Mouse (Mus musculus) cerebellum, adult 11 months (tissue): Measurements from ENCODE around the gene D630003M21Rik.

Experiments used
- DNase-seq: peaks from one replicate; pipeline ENCODE4 v3.0.0; 2022

The D630003M21Rik gene

GRCm38 (mm10) chr2:158161761-158162160 is 67.3 kb downstream of the D630003M21Rik start:
- DNase-seq: no peak

GRCm38 (mm10) chr2:158159376-158160235 is 69.4 kb downstream of the D630003M21Rik start:
- DNase-seq: no peak

GRCm38 (mm10) chr2:158157654-158158053 is 71.4 kb downstream of the D630003M21Rik start:
- no peak for DNase-seq

- DNase-seq: no peak
Measured at GRCm38 (mm10) chr2:158156487-158156886, 72.5 kb downstream of the D630003M21Rik start.

DNA sequence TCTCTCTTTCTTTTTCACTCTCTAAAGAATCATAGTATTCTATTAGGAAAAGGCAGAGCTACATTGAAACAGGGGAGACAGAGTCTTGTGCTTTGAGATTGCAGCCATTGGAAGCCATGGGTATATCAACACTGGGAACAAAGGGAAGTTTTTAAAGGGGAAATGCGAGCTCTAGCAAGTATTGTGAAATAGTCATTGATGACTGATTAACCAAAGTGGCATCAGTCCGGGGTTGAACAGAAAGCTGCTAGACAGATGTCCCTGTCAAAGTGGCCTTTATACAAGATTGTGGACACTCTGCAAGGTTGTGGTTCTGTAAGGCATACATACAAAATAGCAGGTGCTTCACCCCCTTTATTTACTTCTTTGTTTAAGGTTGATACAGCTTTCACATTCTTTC is 73.4 kb downstream of the D630003M21Rik start:
- DNase-seq: no peak

DNA sequence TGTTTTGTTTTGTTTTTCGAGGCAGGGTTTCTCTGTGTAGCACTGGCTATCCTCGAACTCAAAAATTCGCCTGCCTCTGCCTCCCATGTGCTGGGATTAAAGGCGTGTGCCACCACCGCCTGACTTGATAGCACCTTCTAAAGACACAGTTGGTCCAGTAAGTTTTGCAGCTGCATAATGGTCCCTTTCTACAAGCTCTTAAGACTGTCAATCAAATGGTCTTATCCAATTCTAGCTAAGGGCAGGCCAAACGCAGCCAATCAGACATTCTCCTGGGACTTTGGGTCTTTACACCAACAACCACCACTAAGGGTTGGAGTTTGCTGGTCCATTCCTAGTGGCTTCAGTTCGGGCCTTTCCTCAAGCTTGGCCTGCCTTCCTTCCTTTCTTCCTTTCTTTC is 73.9 kb downstream of the D630003M21Rik start:
- no peak for DNase-seq

DNA sequence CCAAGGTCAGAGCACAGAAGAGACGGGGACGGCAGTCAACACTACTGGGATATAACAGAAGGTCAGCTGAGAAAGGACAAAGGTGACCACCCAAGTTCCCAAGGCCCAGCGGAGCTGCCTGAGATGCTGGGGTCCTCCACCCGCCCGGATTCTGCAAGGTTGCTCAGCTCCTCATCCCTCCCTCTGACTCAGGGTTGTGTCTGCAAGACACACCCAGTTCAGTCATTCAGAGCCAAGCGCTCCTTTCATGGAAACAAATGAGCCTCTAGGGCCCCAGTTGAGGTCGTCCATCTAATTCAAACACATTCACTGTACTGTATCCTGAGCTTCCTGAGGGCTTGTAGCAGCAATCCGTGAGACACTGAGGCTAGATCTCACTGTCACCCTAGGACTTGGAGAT is 74.4 kb downstream of the D630003M21Rik start:
- DNase-seq: no peak

DNA sequence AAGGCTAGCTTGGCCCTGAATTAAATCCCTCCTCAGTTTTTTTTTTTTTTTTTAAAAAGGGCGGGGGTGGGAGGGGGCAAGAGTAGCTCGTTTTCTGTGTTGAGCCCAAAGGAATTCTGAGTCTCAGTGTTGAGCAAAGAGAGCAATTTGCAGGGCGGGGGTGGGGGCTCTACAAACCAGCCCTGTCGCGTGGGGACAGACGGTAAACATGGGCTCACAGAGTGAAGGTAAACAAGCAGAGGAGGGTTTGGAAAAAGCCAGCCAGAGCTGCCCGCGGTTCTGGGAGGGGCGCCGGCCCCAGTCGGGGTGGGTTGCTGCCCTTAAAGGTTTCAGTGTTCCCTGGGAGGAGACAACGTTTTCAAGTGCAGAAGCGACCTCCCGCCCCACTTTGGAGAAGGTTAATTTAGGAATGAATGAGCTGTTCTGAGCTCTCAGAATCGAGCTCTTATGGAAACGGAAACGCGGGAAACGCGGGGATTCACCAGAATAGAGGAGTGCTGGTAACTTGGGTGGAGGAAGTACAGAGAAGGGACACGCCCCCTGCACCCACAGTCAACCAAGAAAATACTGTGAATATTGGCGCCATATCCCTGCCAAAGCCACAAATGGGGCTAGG is 75.2 kb downstream of the D630003M21Rik start:
- no peak for DNase-seq

- DNase-seq: no peak
Measured at GRCm38 (mm10) chr2:158152685-158153309, 76.2 kb downstream of the D630003M21Rik start.

- DNase-seq: no peak
Measured at GRCm38 (mm10) chr2:158151077-158151476, 77.9 kb downstream of the D630003M21Rik start.

GRCm38 (mm10) chr2:158146971-158147370 is 82.1 kb downstream of the D630003M21Rik start:
- DNase-seq: no peak

- DNase-seq: peak; percentile 77
Measured at GRCm38 (mm10) chr2:158146223-158146622, 82.8 kb downstream of the D630003M21Rik start, which contains the start of gene Tgm2. Gene Tgm2, minus strand, starts transcription at chr2:158146436.

- DNase-seq: no peak
Measured at GRCm38 (mm10) chr2:158145528-158146065, 83.4 kb downstream of the D630003M21Rik start.

DNA sequence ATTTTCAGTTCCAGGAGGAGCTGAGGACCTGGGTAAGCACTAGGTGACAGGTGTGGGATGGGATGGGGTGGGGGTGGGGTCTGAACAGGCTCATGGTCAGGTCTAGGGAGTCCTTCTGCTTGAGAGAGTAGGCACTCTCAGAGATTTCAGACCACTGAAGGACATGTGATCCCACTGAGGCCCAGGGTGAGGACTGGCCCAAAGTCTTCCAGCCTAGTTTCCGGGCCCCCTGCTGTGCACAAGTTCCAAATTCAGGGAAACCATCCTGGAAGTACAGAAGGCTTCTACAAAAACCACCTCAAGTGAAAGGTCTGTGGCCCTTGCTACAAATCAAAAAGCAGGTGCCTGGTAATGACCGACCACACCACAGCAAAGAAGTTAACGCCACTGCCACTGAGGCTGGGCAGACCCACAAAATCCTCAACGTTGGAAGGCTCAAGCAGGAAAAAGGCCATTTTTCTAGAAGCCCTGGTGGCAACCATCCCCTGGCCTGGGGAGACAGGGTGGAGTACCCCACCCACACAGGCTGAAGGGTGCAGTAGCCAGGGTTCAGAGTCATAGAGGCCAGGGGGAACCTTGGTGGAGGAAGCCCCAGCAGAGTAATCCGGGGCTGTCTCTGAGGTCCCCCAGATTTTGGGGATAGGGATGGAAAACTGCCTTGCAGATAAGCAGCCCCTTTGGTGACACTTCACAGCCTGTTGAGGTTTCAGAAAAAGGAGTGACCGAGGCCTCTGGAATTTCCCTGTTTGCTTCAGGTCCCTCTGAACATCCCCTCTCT is 84.1 kb downstream of the D630003M21Rik start:
- DNase-seq: no peak

DNA sequence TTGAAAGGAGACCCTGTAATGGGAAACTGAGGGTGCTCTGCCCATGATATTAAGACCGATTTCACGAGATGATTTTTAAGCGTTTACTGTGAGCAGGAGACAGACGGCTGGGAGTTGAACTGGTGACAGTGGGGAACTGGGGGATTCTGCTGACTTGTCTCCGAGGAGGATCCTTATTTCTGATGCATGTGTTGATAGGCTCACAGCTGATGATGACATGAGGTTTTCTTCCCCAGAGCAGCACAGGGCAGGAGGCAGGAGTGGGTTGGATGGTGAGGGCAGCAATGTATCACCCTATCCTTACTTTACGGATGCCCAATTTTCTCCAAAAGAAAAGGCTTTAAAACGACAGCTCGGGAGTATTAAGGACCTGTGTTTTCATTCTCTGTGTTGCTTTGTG is 84.8 kb downstream of the D630003M21Rik start:
- DNase-seq: no peak

GRCm38 (mm10) chr2:158143816-158144215 is 85.2 kb downstream of the D630003M21Rik start:
- no peak for DNase-seq

DNA sequence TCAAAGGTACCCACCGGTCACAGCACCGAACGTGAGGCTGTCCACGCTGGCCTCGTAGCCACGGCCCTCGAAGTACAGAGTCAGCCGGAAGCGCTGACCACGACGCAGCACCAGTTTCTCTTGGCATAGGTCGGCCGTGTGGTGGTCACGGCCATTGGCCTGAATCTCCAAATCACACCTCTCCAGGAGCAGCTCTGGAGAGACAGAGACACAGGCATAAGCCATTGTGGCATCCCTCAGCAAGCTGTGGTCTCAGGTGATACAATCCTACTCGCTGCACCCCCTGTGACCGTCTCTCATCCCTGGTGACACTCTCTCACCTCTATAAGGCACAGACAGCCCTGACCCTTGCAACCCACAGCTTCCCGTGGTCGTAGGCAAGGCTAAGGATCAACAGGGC is 86.0 kb downstream of the D630003M21Rik start:
- DNase-seq: no peak

DNA sequence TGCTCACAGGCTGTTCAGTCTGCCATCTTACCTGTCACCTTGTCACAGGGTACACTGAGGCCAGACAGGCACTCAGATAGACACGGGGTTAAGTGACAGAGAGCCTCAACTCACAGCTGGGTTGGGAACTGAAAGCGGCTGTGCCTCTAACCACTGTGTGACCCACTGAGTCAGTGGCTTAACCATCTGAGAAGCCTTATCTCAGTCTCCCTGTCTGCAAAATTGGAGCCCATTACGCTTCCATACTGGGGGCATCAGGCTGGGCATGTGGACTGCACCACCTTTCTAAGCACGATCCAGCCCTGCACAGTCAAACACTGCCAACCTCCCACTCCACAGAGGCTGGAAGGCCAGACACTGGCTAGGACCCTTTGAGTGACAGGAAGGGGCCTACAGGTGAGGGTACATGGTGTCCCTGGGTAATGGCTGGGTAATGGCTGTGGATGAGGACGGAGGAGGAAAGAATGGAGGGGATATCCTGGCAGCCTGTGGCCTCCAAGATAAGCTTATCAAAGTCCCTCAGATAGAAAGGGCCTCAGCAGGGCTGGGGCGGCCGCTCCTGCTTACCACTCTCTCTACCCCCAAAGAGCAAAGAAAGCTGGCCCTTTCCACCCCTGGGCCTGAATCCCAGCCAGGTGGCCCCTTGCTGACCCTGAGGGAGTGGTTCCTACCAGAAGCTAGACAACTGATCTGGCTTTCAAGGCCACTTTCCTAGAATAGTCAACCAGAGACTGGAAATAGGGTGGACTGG is 87.2 kb downstream of the D630003M21Rik start:
- no peak for DNase-seq

DNA sequence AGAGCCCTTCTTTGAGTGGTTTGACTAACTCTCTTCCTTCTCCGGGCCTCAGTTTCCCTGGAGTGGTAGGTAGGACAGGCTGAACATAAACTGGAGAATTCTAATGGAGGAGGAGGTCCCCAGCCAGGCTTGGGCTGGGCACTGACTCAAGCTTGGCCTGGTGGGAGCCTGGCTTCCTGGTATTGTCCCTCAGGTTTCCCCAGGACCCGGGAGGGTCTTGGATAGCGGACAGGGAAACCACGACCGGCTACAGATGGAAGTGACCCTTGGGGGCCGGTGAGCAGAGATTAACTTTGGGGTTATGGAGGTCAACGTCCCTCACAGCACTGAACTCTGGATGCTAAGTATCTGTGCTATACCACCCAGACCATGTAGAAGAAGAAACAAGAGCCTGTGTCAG is 87.8 kb downstream of the D630003M21Rik start:
- DNase-seq: no peak

- no peak for DNase-seq
Measured at GRCm38 (mm10) chr2:158140664-158141063, 88.4 kb downstream of the D630003M21Rik start.

- DNase-seq: no peak
Measured at GRCm38 (mm10) chr2:158139628-158140027, 89.4 kb downstream of the D630003M21Rik start.

DNA sequence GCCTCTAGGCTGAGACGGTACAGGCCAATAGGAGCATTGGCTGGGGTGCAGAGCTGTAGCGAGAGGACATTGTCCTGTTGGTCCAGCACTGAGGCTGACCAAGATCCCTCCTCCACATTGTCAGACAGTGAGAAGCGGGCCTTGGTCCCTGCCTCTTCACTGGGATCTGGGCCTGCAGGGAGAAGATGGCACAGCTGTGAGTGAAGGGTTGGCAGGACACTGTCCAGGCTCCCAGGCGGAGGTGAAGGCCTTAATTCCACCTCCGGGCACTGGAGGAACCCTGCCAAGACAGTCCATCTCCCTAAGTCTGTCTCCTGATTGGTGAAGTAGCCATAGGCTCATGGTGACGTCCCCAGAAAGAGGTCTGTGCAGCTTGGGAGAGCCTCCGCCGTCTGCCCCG is 90.2 kb downstream of the D630003M21Rik start:
- no peak for DNase-seq
